Mouse (Mus musculus) mouse trophoblast stem cell (cell line): Measurements from ENCODE around the gene Pgm1.

Source experiments
- in situ Hi-C, 2 experiments: fragments of 300-500 bp; cut with MseI, MboI; formaldehyde crosslinking; loops; 2 replicates in 1 of 2; 3 replicates in 1 of 2; pipeline ENCODE4 v1.15.1; 2025

Pgm1 gene

GRCm38 (mm10) chr4:100010916-100011315 lies 81.7 kb downstream of the Pgm1 start:
- in situ Hi-C loops, result no loop called here

DNA sequence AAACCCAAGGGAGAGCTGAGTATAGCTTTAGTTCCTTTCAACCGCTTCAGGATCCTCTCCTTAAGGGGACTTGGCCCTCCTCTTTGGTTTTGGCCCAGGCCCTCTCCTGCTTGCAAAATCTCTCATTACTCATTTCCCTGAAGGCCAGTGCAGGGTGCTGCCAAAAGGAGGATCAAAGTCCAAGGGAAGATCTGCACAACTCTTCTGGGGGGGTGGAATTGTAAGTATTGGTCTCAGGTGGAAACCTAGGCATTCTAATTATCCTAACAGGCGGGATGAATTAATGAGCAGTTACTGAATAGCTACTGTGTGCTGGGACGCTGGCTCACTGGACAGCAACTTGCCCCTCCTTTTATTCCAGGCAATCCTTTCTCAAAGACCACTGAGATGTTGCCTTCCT lies 82.3 kb downstream of the Pgm1 start:
- in situ Hi-C loops, result no loop called here

GRCm38 (mm10) chr4:100012361-100013035 lies 83.3 kb downstream of the Pgm1 start:
- in situ Hi-C loops, result no loop called here

GRCm38 (mm10) chr4:100027773-100028172 lies 98.6 kb downstream of the Pgm1 start:
- in situ Hi-C loops, result loop anchor here in 1 of 2 experiments (10.0 kb wide), 1 partner anchor 507 kb away; no protein-coding TSS in a partner anchor

GRCm38 (mm10) chr4:100028641-100029040 lies 99.4 kb downstream of the Pgm1 start:
- in situ Hi-C loops, result loop anchor here in 1 of 2 experiments (10.0 kb wide), 1 partner anchor 506 kb away; no protein-coding TSS in a partner anchor

GRCm38 (mm10) chr4:100031270-100031669 lies 102.1 kb downstream of the Pgm1 start:
- in situ Hi-C loops, result no loop called here

DNA sequence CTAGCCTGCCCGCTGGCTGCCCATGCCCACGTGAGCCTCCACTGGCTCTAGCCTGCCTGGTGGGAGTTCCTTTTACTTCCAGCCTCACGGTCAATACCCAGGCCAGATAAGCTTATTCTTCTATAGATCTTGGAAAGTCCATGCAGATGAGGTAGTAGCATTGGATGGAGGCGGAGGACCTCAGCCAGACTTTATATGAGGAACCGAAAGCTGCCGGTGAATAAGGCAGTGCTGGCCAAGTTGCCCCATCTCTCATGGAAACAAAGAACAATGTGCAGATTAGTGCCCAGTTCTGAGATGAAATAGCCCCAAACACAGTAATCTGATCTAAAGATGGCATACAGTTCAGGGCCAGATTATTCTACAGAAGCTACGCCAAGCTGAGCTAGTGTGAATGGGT lies 103.4 kb downstream of the Pgm1 start:
- in situ Hi-C loops, result no loop called here

GRCm38 (mm10) chr4:100033944-100034343 lies 104.7 kb downstream of the Pgm1 start:
- in situ Hi-C loops, result no loop called here

DNA sequence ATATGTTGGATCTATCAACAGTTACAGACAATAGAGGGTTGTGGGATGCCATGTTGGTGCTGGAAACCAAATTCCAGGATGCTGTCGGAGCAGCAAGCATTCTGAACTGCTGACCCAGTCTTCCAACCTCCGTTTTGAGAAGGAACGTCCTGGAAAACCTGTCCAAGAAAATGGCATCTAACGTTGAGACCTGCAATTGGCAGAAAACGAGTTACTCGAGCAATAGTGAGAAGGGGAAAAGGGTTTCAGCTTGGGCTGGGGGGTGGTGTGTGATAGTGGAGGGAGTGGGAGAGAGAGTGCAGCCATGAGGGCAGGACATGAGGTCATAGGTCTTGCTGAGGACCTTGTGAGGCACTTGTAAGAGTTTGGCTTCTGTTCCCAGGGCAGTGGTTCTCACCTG lies 105.8 kb downstream of the Pgm1 start:
- in situ Hi-C loops, result no loop called here

DNA sequence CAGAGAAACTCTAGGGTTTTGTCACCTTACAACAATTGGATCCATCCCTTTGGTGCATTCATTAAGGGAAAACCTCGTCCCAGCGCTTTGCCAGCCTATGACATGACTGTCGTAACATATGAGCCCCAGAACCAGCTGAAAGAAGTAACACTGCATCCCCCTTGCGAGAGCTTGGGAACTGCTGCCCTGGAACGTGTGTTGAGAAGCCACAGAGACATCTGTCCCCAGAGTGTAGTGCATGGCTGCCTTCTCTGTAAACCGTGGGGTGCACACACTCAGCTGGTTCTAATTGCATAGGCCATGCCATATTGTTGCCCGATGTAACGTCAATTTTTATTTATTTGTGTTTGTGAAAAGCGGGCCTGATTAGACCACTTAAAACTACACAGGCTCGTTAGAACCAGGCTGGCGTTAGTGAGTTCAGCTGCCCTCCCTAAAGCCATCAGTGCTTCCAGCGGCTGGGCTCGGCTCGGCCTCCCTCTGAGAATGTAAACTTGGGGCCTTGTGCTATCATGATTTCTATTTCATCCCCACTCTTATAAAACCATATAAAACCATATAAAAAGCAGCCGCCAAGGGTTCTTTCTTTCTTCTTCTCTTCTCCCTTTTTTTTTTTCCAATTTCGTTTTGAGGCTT lies 106.8 kb downstream of the Pgm1 start:
- in situ Hi-C loops, result no loop called here
